Mouse (Mus musculus) layer of hippocampus, adult 9-10 months (tissue): ENCODE results near the gene Met.

ENCODE experiments used
- DNase-seq: peaks from one replicate; pipeline ENCODE4 v3.0.0; 2022; ENCODE audit warnings: low spot score

The Met gene

GRCm38 (mm10) chr6:17492062-17492461 lies 28.5 kb downstream of the Met start:
- no peak for DNase-seq

- DNase-seq, result no peak
Measured at GRCm38 (mm10) chr6:17495413-17495812, 31.8 kb downstream of the Met start.

DNA sequence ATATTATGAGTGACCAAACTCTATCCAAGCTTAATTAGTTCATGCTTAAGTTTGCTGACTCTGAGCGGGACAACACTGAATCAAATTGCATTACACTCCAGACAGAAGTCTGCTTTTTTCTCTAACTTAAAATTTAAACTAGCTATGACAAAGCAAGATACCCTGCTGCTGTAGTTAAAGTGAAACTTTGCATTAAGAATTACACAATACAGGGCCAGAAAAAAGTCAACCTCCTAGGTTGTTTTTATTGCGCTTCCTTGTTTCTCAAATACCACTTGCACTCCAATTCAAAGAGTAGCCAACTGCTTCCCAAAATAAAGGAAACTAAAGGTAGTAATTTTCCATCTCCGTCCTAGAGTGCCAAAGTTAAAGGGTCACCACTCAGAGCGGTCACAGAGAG lies 33.8 kb downstream of the Met start:
- no peak for DNase-seq

DNA sequence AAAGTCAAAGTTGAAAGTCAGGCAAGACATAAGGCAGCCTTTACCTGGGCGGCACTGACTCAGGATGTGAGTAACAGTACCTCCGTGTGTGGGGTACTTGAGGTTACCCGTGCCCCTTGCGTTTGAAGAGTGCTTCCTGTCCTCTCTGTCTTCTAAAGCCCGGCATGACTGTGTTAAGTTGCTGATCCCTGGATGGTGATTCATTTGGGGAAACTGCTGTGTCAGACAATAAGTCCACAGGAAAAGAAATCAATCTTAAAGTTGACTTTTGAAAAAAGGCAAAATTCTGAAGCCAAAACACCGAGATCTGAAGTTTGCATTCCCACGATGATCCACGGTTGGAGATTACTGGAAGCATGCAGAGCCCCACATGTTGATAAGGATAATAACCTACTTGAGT lies 35.2 kb downstream of the Met start:
- no peak for DNase-seq

GRCm38 (mm10) chr6:17501440-17501839 lies 37.8 kb downstream of the Met start:
- DNase-seq, result no peak

GRCm38 (mm10) chr6:17502311-17502710 lies 38.7 kb downstream of the Met start:
- DNase-seq, result no peak

DNA sequence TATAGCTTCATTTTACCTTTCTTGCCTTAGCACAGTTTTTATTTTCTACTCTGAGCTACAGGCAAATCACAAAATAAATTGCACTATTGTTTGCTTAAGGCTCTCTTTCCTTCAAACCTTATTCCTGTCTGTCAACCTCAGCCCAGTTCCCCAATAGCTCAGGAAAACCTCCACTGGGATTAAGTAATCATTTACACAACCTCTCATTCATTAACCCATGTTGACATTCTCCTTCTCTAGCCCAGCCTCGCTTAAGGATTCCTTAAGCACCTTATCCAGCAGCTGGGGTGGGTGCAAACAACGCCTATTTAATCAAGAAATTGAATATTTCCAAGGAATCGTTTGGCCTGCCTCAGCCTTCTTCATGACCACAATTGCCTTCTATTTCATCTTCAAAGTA lies 40.1 kb downstream of the Met start:
- DNase-seq, result no peak

DNA sequence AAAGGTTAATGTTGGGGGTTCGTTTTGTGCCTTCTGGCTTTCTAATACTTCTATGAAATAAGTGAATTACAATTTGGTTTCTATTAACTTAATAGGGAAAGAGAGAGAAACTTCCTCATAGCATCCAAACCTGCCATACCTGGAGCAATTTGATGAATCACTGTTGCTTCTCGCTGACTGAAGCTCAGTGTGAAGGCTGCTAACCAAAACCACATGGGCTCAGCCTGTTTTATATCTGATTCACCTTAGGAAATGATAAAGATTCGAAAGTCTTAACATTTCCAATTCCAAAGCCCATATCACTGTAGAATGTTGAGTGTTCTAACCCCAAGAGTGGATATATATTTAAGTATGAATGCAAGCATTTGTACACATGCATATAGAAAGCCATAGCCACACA lies 41.9 kb downstream of the Met start:
- DNase-seq, result no peak

- DNase-seq, result no peak
Measured at GRCm38 (mm10) chr6:17506831-17507230, 43.2 kb downstream of the Met start.

DNA sequence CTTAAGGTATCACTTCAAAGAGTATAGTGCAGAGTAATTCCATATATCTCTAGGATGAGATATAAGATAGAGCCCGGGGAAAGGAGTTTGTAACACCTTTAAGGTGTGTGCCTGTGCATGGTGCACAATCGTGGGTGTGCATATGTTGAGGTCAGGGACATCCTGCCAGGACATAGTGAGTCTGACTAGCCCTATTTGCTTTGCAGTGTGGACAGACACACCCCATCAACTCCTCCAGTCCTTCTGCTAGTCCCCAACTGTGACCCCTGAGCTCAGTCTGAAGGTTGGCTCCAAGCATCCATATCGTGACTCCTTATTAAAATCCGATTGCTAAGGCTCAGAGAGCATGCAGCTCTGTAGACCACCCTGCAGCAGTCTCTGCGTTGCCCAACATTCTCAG lies 44.6 kb downstream of the Met start:
- DNase-seq, result no peak

- DNase-seq, result no peak
Measured at GRCm38 (mm10) chr6:17508604-17509372, 45.2 kb downstream of the Met start.

- no peak for DNase-seq
Measured at GRCm38 (mm10) chr6:17513381-17513780, 49.8 kb downstream of the Met start.

GRCm38 (mm10) chr6:17515775-17516460 lies 52.3 kb downstream of the Met start:
- DNase-seq, result no peak

DNA sequence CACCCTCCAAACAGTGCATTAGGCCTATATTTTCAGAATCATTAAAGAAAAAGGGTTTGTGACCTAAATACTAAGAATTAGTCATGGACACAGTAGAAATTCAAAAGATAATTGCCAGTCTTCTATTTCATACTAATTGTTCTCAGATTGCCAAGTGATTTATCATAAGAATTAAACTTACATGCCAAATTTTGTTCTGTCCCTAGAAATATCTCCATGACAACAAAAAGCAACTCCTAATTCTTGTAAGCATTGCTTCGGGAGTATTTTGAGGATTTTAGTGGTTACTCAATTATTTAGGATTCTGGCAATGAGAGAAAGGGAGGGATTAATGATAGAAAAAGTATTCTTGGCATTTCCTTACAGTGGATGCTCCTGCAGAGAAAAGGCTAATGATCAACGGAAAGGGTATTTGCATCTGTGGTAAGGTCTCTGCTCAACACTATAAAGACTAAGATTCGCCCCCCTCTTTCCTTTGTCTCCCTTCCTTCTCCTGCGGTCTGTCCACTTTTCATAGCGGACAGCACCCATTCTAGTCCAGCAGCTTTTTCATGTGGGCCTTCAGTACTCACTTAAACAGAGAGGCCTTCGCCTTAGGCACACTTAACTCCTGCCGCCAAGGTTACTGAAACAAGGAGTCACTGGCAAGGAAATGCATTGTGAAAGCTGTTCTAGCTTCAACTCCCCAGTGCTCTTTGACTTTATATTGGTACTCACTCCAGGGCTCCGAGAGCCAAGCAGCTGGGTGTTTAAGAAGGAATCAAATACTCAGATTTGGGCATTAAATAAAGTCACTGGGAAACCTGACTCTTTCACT lies 58.5 kb downstream of the Met start:
- DNase-seq, result no peak

DNA sequence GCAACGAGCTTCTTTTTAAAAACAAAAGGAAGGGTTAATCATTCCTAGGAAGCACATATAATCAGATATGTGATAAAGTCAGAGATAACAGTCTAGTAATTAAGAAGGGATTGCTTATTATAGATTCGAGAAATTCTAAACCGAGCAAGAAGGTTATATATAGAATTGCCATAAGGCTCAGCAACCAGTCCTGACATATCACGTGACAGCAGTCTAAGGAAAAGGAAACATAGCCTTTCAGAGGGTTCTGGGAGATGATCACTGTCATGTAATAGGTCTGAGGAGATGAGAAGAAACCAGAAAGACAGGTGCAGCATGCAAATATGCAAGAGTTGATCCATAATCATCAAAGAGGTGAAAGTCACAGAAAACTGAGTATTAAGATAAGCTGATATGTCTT lies 59.3 kb downstream of the Met start:
- no peak for DNase-seq

- no peak for DNase-seq
Measured at GRCm38 (mm10) chr6:17529490-17530269, 66.1 kb downstream of the Met start.

GRCm38 (mm10) chr6:17541615-17542014 lies 78.0 kb downstream of the Met start:
- DNase-seq, result no peak

GRCm38 (mm10) chr6:17542383-17542782 lies 78.8 kb downstream of the Met start:
- DNase-seq, result no peak

GRCm38 (mm10) chr6:17545480-17545879 lies 81.9 kb downstream of the Met start:
- DNase-seq, result no peak

- DNase-seq, result no peak
Measured at GRCm38 (mm10) chr6:17546341-17546740, 82.7 kb downstream of the Met start.

GRCm38 (mm10) chr6:17546825-17547224 lies 83.2 kb downstream of the Met start:
- no peak for DNase-seq

DNA sequence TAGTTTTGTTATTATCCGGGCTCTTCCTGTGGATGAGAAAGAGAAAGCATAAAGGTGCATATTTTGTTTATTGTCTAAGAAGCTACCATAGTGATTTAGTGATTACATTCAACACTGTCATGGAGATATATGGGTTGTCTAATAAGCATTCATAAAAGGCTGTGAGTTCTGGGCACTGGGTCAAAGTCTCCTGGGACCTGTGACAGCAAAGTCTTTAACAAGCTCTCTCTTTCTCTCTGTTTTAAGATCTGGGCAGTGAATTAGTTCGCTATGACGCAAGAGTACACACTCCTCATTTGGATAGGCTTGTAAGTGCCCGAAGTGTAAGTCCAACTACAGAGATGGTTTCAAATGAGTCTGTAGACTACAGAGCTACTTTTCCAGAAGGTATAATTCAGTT lies 85.2 kb downstream of the Met start:
- no peak for DNase-seq
